29 mouse cellular contexts compared by ENCODE assay signal in the genomic region with DNA sequence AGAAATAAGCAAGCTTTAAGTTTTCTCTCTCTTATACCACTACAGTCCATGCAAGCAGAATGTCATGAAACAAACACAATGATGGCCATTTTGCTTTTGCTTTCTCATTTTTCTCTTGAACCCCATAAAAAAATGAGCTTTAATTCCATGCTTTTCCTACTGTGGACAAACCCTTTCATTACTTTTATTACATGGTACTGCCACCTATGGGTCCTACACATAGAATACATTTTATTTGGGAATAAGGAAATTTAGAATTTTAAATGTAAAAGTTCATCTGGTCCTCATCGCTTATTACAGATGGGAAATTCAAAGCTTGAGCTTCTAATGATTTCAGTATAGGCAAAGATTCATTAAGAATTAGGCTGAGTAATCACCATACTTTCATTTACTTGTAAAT.
A peak's percentile ranks its signal among the peaks of the same experiment; 100 is the strongest.
DNase-seq lines count a peak whose midpoint lies in the region; ATAC-seq and TF ChIP-seq lines count a peak whose summit lies in the region.
"Had no signal": no experiment of that assay in that cellular context is flagged by ENCODE, and none has a peak within 500 bp of the region (broad histone marks: within the 10 kb centered on the region; RNA-seq: fewer than 3 reads in every experiment).

No protein-coding gene starts in this region.

- no peaks in the 10 kb centered on the region for H3K36me3 ChIP-seq in forebrain, embryonic 14.5 days (ENCODE audit: control insufficient read depth, insufficient read depth, low read length)
- no peaks in the 10 kb centered on the region for H3K36me3 ChIP-seq in forebrain, embryonic 11.5 days (ENCODE audit: control insufficient read depth, insufficient read depth, low read length)
- no peaks in the 10 kb centered on the region for H3K36me3 ChIP-seq in intestine, postnatal 0 days (ENCODE audit: control insufficient read depth, insufficient read depth)
- no peaks in the 10 kb centered on the region for H3K36me3 ChIP-seq in intestine, embryonic 15.5 days
- no peaks in the 10 kb centered on the region for H3K36me3 ChIP-seq in midbrain, embryonic 14.5 days (ENCODE audit: control insufficient read depth, insufficient read depth, low read length)
- H3K36me3 ChIP-seq in midbrain, embryonic 13.5 days, result no peaks in the 10 kb centered on the region
- H3K36me3 ChIP-seq: embryonic facial prominence, embryonic 13.5 days; forebrain, embryonic 10.5 days; G1E; heart, embryonic 12.5 days; hindbrain, embryonic 10.5 days; limb, embryonic 10.5 days; limb, embryonic 15.5 days; liver, embryonic 13.5 days; midbrain, embryonic 10.5 days had no signal

- H3K9ac ChIP-seq in forebrain, embryonic 14.5 days (ENCODE audit: low read length), result no peak overlapping the region
- H3K9ac ChIP-seq in forebrain, embryonic 11.5 days (ENCODE audit: low read length), result no peak overlapping the region
- H3K9ac ChIP-seq in intestine, postnatal 0 days (ENCODE audit: low read depth, low read length), result no peak overlapping the region
- no peak overlapping the region for H3K9ac ChIP-seq in intestine, embryonic 15.5 days
- H3K9ac ChIP-seq in midbrain, embryonic 14.5 days (replicated peaks; ENCODE audit: low read length), result no peak overlapping the region
- H3K9ac ChIP-seq in midbrain, embryonic 13.5 days (replicated peaks), result no peak overlapping the region
- H3K9ac ChIP-seq: embryonic facial prominence, embryonic 13.5 days; heart, embryonic 12.5 days; limb, embryonic 15.5 days; liver, embryonic 13.5 days had no signal

- no peaks in the 10 kb centered on the region for H3K27me3 ChIP-seq in forebrain, embryonic 14.5 days (replicated peaks; ENCODE audit: control insufficient read depth, insufficient read depth, low read length)
- no peaks in the 10 kb centered on the region for H3K27me3 ChIP-seq in forebrain, embryonic 11.5 days (ENCODE audit: control insufficient read depth, insufficient read depth, low read length)
- H3K27me3 ChIP-seq in intestine, postnatal 0 days (replicated peaks; ENCODE audit: control insufficient read depth, insufficient read depth, low read length), result no peaks in the 10 kb centered on the region
- H3K27me3 ChIP-seq in intestine, embryonic 15.5 days (replicated peaks), result no peaks in the 10 kb centered on the region
- H3K27me3 ChIP-seq in midbrain, embryonic 14.5 days (ENCODE audit: control insufficient read depth, insufficient read depth, low read length), result no peaks in the 10 kb centered on the region
- H3K27me3 ChIP-seq in midbrain, embryonic 13.5 days, result no peaks in the 10 kb centered on the region
- H3K27me3 ChIP-seq: embryonic facial prominence, embryonic 13.5 days; heart, embryonic 12.5 days; limb, embryonic 15.5 days; liver, embryonic 13.5 days had no signal

- DNase-seq in forebrain, embryonic 14.5 days (ENCODE audit: low spot score), result peak; percentile 4
- DNase-seq in forebrain, embryonic 11.5 days (ENCODE audit: low spot score), result no peak
- DNase-seq in midbrain, embryonic 14.5 days, result peak; percentile 27
- no peak for DNase-seq in gastrocnemius, adult 8-10 months (ENCODE audit: low spot score in 2 of 2)
- DNase-seq: adrenal gland, postnatal 14 days; cerebellum, adult 11-12 months; cerebellum, postnatal 10 days; gastrocnemius, postnatal 25 days; heart, adult 18-20 months; heart, postnatal 14 days; kidney, adult 9 months; kidney, postnatal 14 days; liver, embryonic 13.5 days; lung, adult 18-20 months; lung, postnatal 10 days had no signal

- H3K4me1 ChIP-seq in forebrain, embryonic 14.5 days (ENCODE audit: control insufficient read depth, insufficient read depth, low read length), result no peaks in the 10 kb centered on the region
- no peaks in the 10 kb centered on the region for H3K4me1 ChIP-seq in forebrain, embryonic 11.5 days (replicated peaks; ENCODE audit: control insufficient read depth, insufficient read depth, low read length)
- no peaks in the 10 kb centered on the region for H3K4me1 ChIP-seq in intestine, postnatal 0 days (replicated peaks; ENCODE audit: control insufficient read depth, insufficient read depth, low read length)
- no peaks in the 10 kb centered on the region for H3K4me1 ChIP-seq in intestine, embryonic 15.5 days (replicated peaks)
- H3K4me1 ChIP-seq in midbrain, embryonic 14.5 days (ENCODE audit: control insufficient read depth, insufficient read depth, low read length), result no peaks in the 10 kb centered on the region
- H3K4me1 ChIP-seq in midbrain, embryonic 13.5 days (replicated peaks), result no peaks in the 10 kb centered on the region
- H3K4me1 ChIP-seq: embryonic facial prominence, embryonic 13.5 days; forebrain, embryonic 10.5 days; heart, embryonic 12.5 days; hindbrain, embryonic 10.5 days; limb, embryonic 10.5 days; limb, embryonic 15.5 days; liver, embryonic 13.5 days; midbrain, embryonic 10.5 days had no signal

- 0 out of 2 replicates have a peak, but pooled peaks have one; percentile 3 for TF ChIP-seq CTCF in intestine, postnatal 0 days (IDR thresholded peaks at IDR 0.05; ENCODE audit: low read depth)

- WGBS in forebrain, embryonic 14.5 days, result 96% methylated on average over 1 of the region's 1 CpGs
- WGBS in forebrain, embryonic 11.5 days, result 96% methylated on average over 1 of the region's 1 CpGs
- WGBS in intestine, postnatal 0 days, result 87% methylated on average over 1 of the region's 1 CpGs
- 89% methylated on average over 1 of the region's 1 CpGs for WGBS in intestine, embryonic 15.5 days
- WGBS in midbrain, embryonic 14.5 days, result 90% methylated on average over 1 of the region's 1 CpGs
- 91% methylated on average over 1 of the region's 1 CpGs for WGBS in midbrain, embryonic 13.5 days

- ATAC-seq in forebrain, embryonic 14.5 days, result no peak
- ATAC-seq in forebrain, embryonic 11.5 days (replicated peaks; ENCODE audit: low FRiP score), result no peak
- ATAC-seq in intestine, postnatal 0 days, result no peak
- ATAC-seq in intestine, embryonic 15.5 days, result no peak
- ATAC-seq in midbrain, embryonic 14.5 days (ENCODE audit: low FRiP score, low TSS enrichment), result no peak
- no peak for ATAC-seq in midbrain, embryonic 13.5 days
- ATAC-seq: hindbrain, embryonic 16.5 days; intestine, embryonic 16.5 days; Patski had no signal

- no peak overlapping the region for H3K27ac ChIP-seq in forebrain, embryonic 14.5 days (ENCODE audit: low read depth, low read length)
- no peak overlapping the region for H3K27ac ChIP-seq in forebrain, embryonic 11.5 days (ENCODE audit: low read depth, low read length)
- no peak overlapping the region for H3K27ac ChIP-seq in intestine, postnatal 0 days (ENCODE audit: low read depth, low read length)
- no peak overlapping the region for H3K27ac ChIP-seq in intestine, embryonic 15.5 days
- H3K27ac ChIP-seq in midbrain, embryonic 14.5 days (replicated peaks; ENCODE audit: low read depth, low read length), result no peak overlapping the region
- no peak overlapping the region for H3K27ac ChIP-seq in midbrain, embryonic 13.5 days
- H3K27ac ChIP-seq: embryonic facial prominence, embryonic 13.5 days; forebrain, embryonic 10.5 days; hindbrain, embryonic 10.5 days; limb, embryonic 10.5 days; limb, embryonic 15.5 days; liver, embryonic 13.5 days; midbrain, embryonic 10.5 days had no signal

- no peak overlapping the region for H3K4me2 ChIP-seq in forebrain, embryonic 14.5 days (ENCODE audit: low read length)
- no peak overlapping the region for H3K4me2 ChIP-seq in forebrain, embryonic 11.5 days (ENCODE audit: low read depth, low read length, severe bottlenecking)
- H3K4me2 ChIP-seq in intestine, postnatal 0 days (replicated peaks; ENCODE audit: low read depth), result no peak overlapping the region
- no peak overlapping the region for H3K4me2 ChIP-seq in intestine, embryonic 15.5 days (replicated peaks)
- H3K4me2 ChIP-seq in midbrain, embryonic 14.5 days (ENCODE audit: low read length), result no peak overlapping the region
- H3K4me2 ChIP-seq in midbrain, embryonic 13.5 days (replicated peaks), result no peak overlapping the region
- H3K4me2 ChIP-seq: embryonic facial prominence, embryonic 13.5 days; heart, embryonic 12.5 days; limb, embryonic 15.5 days; liver, embryonic 13.5 days had no signal

- H3K4me3 ChIP-seq in forebrain, embryonic 14.5 days (ENCODE audit: low read depth, low read length), result no peak overlapping the region
- H3K4me3 ChIP-seq in forebrain, embryonic 11.5 days (ENCODE audit: low read depth, low read length), result no peak overlapping the region
- no peak overlapping the region for H3K4me3 ChIP-seq in intestine, postnatal 0 days (ENCODE audit: low read depth, low read length)
- no peak overlapping the region for H3K4me3 ChIP-seq in intestine, embryonic 15.5 days (replicated peaks)
- H3K4me3 ChIP-seq in midbrain, embryonic 14.5 days (replicated peaks; ENCODE audit: low read depth, low read length), result no peak overlapping the region
- H3K4me3 ChIP-seq in midbrain, embryonic 13.5 days (replicated peaks), result no peak overlapping the region
- H3K4me3 ChIP-seq: embryonic facial prominence, embryonic 13.5 days; forebrain, embryonic 10.5 days; heart, embryonic 12.5 days; hindbrain, embryonic 10.5 days; limb, embryonic 10.5 days; limb, embryonic 15.5 days; liver, embryonic 13.5 days; midbrain, embryonic 10.5 days had no signal

- H3K9me3 ChIP-seq in forebrain, embryonic 14.5 days (replicated peaks; ENCODE audit: control insufficient read depth, low read length), result no peaks in the 10 kb centered on the region
- H3K9me3 ChIP-seq in forebrain, embryonic 11.5 days (ENCODE audit: control insufficient read depth, low read length), result no peaks in the 10 kb centered on the region
- H3K9me3 ChIP-seq in intestine, postnatal 0 days (ENCODE audit: control insufficient read depth), result no peaks in the 10 kb centered on the region
- no peaks in the 10 kb centered on the region for H3K9me3 ChIP-seq in intestine, embryonic 15.5 days
- no peaks in the 10 kb centered on the region for H3K9me3 ChIP-seq in midbrain, embryonic 14.5 days (ENCODE audit: control insufficient read depth, low read length)
- no peaks in the 10 kb centered on the region for H3K9me3 ChIP-seq in midbrain, embryonic 13.5 days
- H3K9me3 ChIP-seq: embryonic facial prominence, embryonic 13.5 days; forebrain, embryonic 10.5 days; heart, embryonic 12.5 days; hindbrain, embryonic 10.5 days; limb, embryonic 10.5 days; limb, embryonic 15.5 days; liver, embryonic 13.5 days; midbrain, embryonic 10.5 days had no signal

Comparison
In these comparisons a context has a peak if more than half of its experiments do, and no peak if none do; other contexts are left out.
1. DNase-seq: peak in forebrain, embryonic 14.5 days (single experiment) and midbrain, embryonic 14.5 days (single experiment); none in forebrain, embryonic 11.5 days (single experiment) and gastrocnemius, adult 8-10 months (0 of 2).